Mouse (Mus musculus) neural tube, embryonic 14.5 days (tissue): Measurements from ENCODE around the gene Galm. TPM values are rescaled to one million over a fixed set of nuclear protein-coding genes. Genes with fewer than 3 reads are reported as not detected.
"Not testable (repeated sequence)": the region's sequence is repeated elsewhere in the genome, so short reads cannot be mapped to it uniquely, and the experiment has no call there.

Experiments used
- ATAC-seq: fragments of 200-750 bp; cut with Nextera tagmentation; 2 replicates; pipeline ENCODE4 v1.8.0; 2017; ENCODE audit warnings: low read depth, mild to moderate bottlenecking, moderate TSS enrichment, moderate library complexity
- H3K27ac ChIP-seq: fragments of 300-500 bp; sonication (generic); 2 replicates; pipeline ENCODE4 v1.5.1; 2014; ENCODE audit warnings: low read depth, mild to moderate bottlenecking, control low read depth, low read length, moderate library complexity, mixed read lengths
- H3K27me3 ChIP-seq: fragments of 300-500 bp; sonication (generic); 2 replicates; pipeline ENCODE4 v1.6.1; 2014; ENCODE audit warnings: low read length; ENCODE audit not compliant: control insufficient read depth, insufficient read depth
- H3K36me3 ChIP-seq: fragments of 300-500 bp; sonication (generic); 2 replicates; pipeline ENCODE4 v1.6.1; 2014; ENCODE audit warnings: low read length, mixed read lengths; ENCODE audit not compliant: control insufficient read depth, insufficient read depth
- H3K4me1 ChIP-seq: fragments of 300-500 bp; sonication (generic); 2 replicates; pipeline ENCODE4 v1.6.1; 2014; ENCODE audit warnings: low read length; ENCODE audit not compliant: control insufficient read depth, insufficient read depth
- H3K4me2 ChIP-seq: fragments of 300-500 bp; sonication (generic); 2 replicates; pipeline ENCODE4 v1.6.1; 2014; ENCODE audit warnings: mild to moderate bottlenecking, low read depth, low read length, control low read depth
- H3K4me3 ChIP-seq: fragments of 300-500 bp; sonication (generic); 2 replicates; pipeline ENCODE4 v1.5.1; 2014; ENCODE audit warnings: low read depth, low read length, control low read depth, mixed read lengths
- H3K9ac ChIP-seq: fragments of 300-500 bp; sonication (generic); replicated peaks from 2 replicates; pipeline ENCODE4 v1.6.1; 2014; ENCODE audit warnings: low read depth, mild to moderate bottlenecking, control low read depth, low read length, mixed read lengths
- H3K9me3 ChIP-seq: fragments of 300-500 bp; sonication (generic); 2 replicates; pipeline ENCODE4 v1.6.1; 2016; ENCODE audit warnings: low read length; ENCODE audit not compliant: control insufficient read depth
- WGBS: fragments of 180-500 bp; shearing (Covaris S2); extraction: QIAGEN DNeasy Blood & Tissue Kit; methylation state at CpG from one replicate; pipeline ENCODE4 v1.1.7; 2014; 5-methylcytosine and 5-hydroxymethylcytosine counted together
- polyA plus RNA-seq: library from polyadenylated mRNA; unstranded; fragments of >200 nt; fragmentation: Nextera tagmentation; extraction: Ambion mirVana; gene quantifications from 2 replicates; pipeline ENCODE4 v1.2.1, GENCODE M21; 2014

Gene Galm
- polyA plus RNA-seq, 1 experiment from 2014 or later = 0.79 TPM

DNA sequence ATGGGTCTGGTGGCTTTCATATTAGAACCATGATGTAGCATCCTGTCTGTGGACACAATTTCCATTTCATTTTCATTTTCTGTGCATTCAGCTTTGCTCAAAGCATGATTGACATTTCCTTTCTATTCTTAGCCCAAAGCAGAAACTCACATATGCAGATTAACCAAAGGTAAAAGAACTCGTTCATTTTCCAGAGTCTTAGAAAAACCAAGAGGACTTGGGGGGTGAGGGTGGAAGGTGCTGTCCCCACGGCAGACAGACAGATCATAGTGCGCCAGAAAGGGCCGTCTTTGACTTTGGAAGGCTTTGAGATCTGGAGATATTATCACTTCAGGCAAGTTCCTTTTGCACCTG lies 48.1 kb downstream of the Galm start:
- WGBS = 86% methylated on average over 4 of the region's 4 CpGs
- Histone ChIP-seq H3K36me3 (no peaks in the 10 kb centered on the region), H3K9ac (no peak overlapping the region), H3K27ac (no peak overlapping the region), H3K9me3 (no peaks in the 10 kb centered on the region), H3K27me3 (no peaks in the 10 kb centered on the region), H3K4me1 (no peaks in the 10 kb centered on the region), H3K4me2 (no peak overlapping the region), H3K4me3 (no peak overlapping the region)
- no peak for ATAC-seq

DNA sequence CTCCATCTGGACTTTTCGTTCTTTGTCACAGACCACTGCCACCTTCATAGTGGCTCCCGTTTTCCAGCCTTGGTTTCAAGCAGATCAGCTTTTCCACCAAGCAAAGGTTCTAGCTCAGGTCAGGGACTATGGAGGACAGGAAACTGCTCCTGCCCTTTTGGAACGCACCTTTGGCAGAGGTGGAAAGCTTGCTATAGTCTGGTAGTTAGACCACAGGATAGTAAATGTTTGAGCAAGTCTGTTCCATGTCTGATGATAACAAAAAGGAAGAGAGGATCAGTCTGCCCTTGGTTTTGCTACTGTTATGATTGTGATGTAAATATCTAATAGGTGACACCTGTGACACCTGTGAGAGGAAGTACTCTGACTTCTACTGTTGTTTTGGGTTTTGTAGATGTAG lies 48.7 kb downstream of the Galm start:
- no peak for ATAC-seq
- H3K27me3 ChIP-seq = no peaks in the 10 kb centered on the region
- H3K4me2 ChIP-seq = no peak overlapping the region
- H3K27ac ChIP-seq = no peak overlapping the region
- H3K9me3 ChIP-seq = no peaks in the 10 kb centered on the region
- no peak overlapping the region for H3K4me3 ChIP-seq
- H3K36me3 ChIP-seq = no peaks in the 10 kb centered on the region
- no peak overlapping the region for H3K9ac ChIP-seq
- WGBS = 95% methylated on average over 3 of the region's 3 CpGs
- no peaks in the 10 kb centered on the region for H3K4me1 ChIP-seq

DNA sequence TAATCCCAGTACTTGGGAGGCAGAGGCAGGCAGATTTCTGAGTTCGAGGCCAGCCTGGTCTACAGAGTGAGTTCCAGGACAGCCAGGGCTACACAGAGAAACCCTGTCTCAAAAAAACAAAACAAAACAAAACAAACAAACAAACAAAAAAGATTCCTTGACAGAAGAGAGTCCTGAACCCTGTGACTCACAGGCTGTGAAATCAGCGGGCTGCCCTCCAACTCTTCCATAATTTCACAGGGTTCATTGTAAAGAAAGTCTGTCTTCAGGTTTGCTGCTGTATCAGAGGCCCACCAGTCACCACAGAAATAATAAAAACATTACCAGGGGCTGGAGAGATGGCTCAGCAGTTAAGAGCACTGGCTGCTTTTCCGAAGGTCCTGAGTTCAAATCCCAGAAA lies 51.6 kb downstream of the Galm start:
- H3K4me2 ChIP-seq, H3K9ac ChIP-seq, H3K4me1 ChIP-seq, H3K27ac ChIP-seq, H3K36me3 ChIP-seq, H3K9me3 ChIP-seq, H3K4me3 ChIP-seq, H3K27me3 ChIP-seq, ATAC-seq: not testable (repeated sequence)
- WGBS = 100% methylated on average over 3 of the region's 3 CpGs

DNA sequence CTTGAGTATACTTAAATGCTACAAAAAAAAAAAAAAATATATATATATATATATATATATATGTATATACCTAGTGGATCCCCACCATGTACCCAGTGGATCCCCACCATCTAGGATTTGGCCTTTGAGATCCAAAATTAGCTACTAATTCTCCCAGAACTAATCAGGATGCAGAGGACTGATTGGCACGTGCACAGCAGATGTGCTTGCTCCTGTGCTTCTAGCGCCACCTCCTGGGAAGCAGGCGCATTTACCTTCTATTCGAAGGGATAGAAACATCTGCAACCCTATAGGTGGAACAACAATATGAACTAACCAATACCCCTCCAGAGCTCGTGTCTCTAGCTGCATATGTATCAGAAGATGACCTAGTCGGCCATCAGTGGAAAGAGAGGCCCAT lies 52.7 kb downstream of the Galm start:
- no peaks in the 10 kb centered on the region for H3K9me3 ChIP-seq
- peak; percentile 90 for ATAC-seq
- H3K4me2 ChIP-seq = no peak overlapping the region
- no peak overlapping the region for H3K9ac ChIP-seq
- no peaks in the 10 kb centered on the region for H3K27me3 ChIP-seq
- no peak overlapping the region for H3K27ac ChIP-seq
- no peaks in the 10 kb centered on the region for H3K4me1 ChIP-seq
- H3K4me3 ChIP-seq = no peak overlapping the region
- no peaks in the 10 kb centered on the region for H3K36me3 ChIP-seq
- under 1% methylated on average over 6 of the region's 6 CpGs for WGBS

DNA sequence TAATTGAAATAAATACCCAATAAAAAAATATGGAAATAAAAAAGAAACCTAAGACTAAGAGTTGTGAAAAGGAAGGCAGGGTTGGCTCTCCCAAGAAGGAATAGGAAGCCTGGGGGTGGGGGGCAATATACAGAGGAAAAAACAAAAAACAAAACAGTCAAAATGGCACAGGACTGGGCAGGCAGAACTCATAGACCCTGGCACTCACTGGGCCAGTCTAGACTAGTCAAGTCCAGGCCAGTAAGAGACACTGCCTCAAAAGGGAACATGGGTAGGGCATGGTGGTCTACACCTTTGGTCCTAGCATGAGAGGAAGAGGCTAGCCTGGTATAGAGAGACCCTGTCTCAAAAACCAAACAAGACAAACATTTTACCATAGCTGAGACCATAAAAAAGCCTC lies 53.2 kb downstream of the Galm start:
- Histone ChIP-seq H3K4me2 (no peak overlapping the region), H3K36me3 (no peaks in the 10 kb centered on the region)

DNA sequence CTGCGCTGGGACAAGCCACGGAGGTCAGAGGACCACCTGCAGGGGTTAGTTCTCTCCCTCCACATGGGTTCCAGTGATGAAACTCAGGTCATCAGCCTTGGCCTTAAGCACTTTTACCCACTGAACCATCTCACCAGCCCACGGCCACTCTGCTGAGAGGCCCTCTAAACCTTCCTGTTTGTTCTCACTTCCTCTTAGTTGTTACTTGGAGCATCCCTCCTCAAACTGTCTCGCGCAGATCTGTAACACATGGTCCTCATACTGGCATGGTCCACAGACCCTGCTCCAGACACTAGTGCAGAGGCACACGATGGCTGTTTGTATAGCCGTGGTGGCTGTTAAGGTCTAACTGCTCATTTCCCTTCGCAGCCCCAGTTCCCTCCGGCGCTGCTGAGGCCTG lies 56.3 kb downstream of the Galm start:
- no peaks in the 10 kb centered on the region for H3K36me3 ChIP-seq
- no peak overlapping the region for H3K27ac ChIP-seq
- no peaks in the 10 kb centered on the region for H3K9me3 ChIP-seq
- H3K9ac ChIP-seq = no peak overlapping the region
- 82% methylated on average over 10 of the region's 10 CpGs for WGBS
- H3K4me2 ChIP-seq = no peak overlapping the region
- H3K27me3 ChIP-seq = no peaks in the 10 kb centered on the region
- no peaks in the 10 kb centered on the region for H3K4me1 ChIP-seq
- ATAC-seq = no peak
- no peak overlapping the region for H3K4me3 ChIP-seq

More for the DNA sequence above, 53.2 kb downstream of the Galm start:
- Histone ChIP-seq H3K9ac (no peak overlapping the region), H3K9me3 (no peaks in the 10 kb centered on the region), H3K27ac (no peak overlapping the region), H3K27me3 (no peaks in the 10 kb centered on the region), H3K4me3 (no peak overlapping the region), H3K4me1 (no peaks in the 10 kb centered on the region)
- ATAC-seq = peak; percentile 60; the same call in 1 of the 2 replicates

DNA sequence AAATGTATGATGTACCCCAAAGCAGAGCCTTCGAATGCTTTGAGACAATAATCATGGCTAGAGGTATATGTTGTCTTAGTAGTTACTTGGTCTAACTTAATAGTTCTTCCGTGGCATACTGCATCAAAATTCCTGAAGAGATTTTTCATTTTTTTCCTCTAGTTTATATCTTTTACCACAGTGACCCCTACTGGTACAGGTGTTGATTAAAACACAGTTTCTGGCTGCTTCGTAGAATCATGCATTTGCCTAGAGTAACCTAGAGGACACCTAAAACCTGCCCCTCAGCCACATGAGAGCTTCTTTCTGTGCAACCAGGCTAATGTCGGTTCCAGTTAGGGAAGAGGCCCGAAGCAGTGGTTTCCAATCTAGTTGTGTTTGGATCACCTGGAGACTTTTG lies 65.8 kb downstream of the Galm start:
- H3K36me3 ChIP-seq = peaks cover 15% of the 10 kb centered on the region; the same call in 1 of the 2 replicates
- H3K27ac ChIP-seq = no peak overlapping the region
- no peak overlapping the region for H3K4me2 ChIP-seq
- no peaks in the 10 kb centered on the region for H3K27me3 ChIP-seq
- H3K4me1 ChIP-seq = no peaks in the 10 kb centered on the region
- no peaks in the 10 kb centered on the region for H3K9me3 ChIP-seq
- no peak overlapping the region for H3K4me3 ChIP-seq
- ATAC-seq = no peak
- H3K9ac ChIP-seq = no peak overlapping the region
- 75% methylated on average over 5 of the region's 5 CpGs for WGBS

DNA sequence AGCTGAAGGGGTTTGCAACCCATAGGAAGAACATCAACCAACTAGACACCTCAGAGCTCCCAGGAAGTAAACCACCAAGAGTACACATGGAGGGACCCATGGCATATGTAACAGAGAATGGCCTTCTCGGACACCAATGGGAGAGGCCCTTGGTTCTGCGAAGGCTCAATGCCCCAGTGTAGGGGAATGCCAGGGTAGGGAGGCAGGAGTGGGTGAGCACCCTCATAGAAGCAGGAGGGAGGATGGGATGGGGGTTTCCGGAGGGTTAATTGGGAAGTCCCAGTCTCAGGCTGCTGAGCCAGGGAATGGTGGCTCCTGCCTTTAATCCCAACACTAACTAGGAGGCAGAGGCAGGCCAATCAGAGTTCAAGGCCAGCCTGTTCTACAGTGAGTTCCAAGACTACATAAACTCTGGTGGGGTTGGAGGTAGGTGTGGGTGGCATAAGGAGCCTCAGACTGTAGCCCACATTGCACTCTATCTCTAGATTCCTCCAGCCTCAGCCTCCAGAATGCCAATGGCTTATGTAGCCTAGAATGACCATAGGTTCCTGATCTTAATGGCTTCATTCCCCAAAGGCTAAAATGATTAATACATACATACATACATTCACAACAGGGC lies 72.0 kb downstream of the Galm start:
- Histone ChIP-seq H3K36me3 (peaks cover 52% of the 10 kb centered on the region), H3K9me3 (no peaks in the 10 kb centered on the region), H3K4me1 (no peaks in the 10 kb centered on the region), H3K27ac (no peak overlapping the region), H3K9ac (no peak overlapping the region), H3K27me3 (no peaks in the 10 kb centered on the region), H3K4me3 (no peak overlapping the region), H3K4me2 (no peak overlapping the region)
- no peak; the same call in 1 of the 2 replicates for ATAC-seq
- WGBS = 95% methylated on average over 3 of the region's 3 CpGs

DNA sequence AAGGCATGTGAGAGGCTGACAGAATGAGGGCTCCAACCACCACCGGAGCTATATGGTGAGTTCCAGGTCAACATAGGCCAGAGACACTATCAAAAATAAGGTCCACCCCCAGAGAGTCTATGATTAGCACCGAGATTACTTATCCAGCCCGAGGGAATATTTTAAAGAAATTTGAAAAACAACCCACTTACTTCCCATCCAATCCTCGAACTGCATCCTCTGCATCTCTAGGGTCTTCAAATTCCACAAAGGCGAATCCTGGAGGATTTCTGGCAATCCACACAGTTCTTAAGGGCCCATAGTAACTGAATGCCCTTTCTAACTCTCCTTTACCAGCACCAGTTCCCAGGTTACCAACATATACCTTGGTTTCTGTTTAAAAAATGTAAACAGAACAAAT lies 78.4 kb downstream of the Galm start:
- Histone ChIP-seq H3K4me1 (peaks cover 13% of the 10 kb centered on the region; the same call in 1 of the 2 replicates), H3K4me3 (peak overlapping the region; percentile 98), H3K9ac (peak overlapping the region; percentile 98), H3K36me3 (peaks cover 30% of the 10 kb centered on the region), H3K27ac (peak overlapping the region; percentile 99; the same call in 1 of the 2 replicates), H3K4me2 (peak overlapping the region; percentile 99), H3K9me3 (no peaks in the 10 kb centered on the region), H3K27me3 (peaks cover 4% of the 10 kb centered on the region; the same call in 1 of the 2 replicates)
- 38% methylated on average over 5 of the region's 5 CpGs for WGBS
- no peak for ATAC-seq
